Mouse (Mus musculus) cerebellum, adult 2 months (tissue): ENCODE data around the gene Dad1. TPM values are rescaled to one million over a fixed set of nuclear protein-coding genes. Genes with fewer than 3 reads are reported as not detected.

Experiments used
- DNase-seq, 2 experiments: peaks; one replicate each; pipeline ENCODE4 v3.0.0; 2021
- H3K27ac ChIP-seq: fragments of 200-500 bp; 2 replicates; pipeline ENCODE4 v1.5.1; 2012; ENCODE audit warnings: low read length, control low read depth, inconsistent platforms; ENCODE audit not compliant: insufficient read depth
- H3K27me3 ChIP-seq: fragments of 200-500 bp; 2 replicates; pipeline ENCODE4 v1.6.1; 2012; ENCODE audit warnings: inconsistent platforms, mild to moderate bottlenecking, low read length, moderate library complexity; ENCODE audit not compliant: control insufficient read depth, insufficient read depth
- H3K4me1 ChIP-seq: fragments of 200-500 bp; 2 replicates; pipeline ENCODE4 v1.6.1; 2011; ENCODE audit warnings: low read length; ENCODE audit not compliant: control insufficient read depth, insufficient read depth
- H3K4me3 ChIP-seq: fragments of 200-500 bp; replicated peaks from 2 replicates; pipeline ENCODE3; 2011; ENCODE audit warnings: mild to moderate bottlenecking, low read depth, low read length, control low read depth; ENCODE audit not compliant: insufficient read depth
- CTCF ChIP-seq: fragments of 200-500 bp; IDR thresholded peaks from 2 replicates; pipeline ENCODE4 v1.5.1; 2011; ENCODE audit warnings: low read depth, mild to moderate bottlenecking, control low read depth, low read length, moderate library complexity, borderline replicate concordance; ENCODE audit not compliant: insufficient read depth
- POLR2A ChIP-seq: fragments of 200-500 bp; IDR thresholded peaks from 2 replicates; pipeline ENCODE4 v1.6.1; 2011; ENCODE audit warnings: low read length, control low read depth, borderline replicate concordance; ENCODE audit not compliant: insufficient read depth
- WGBS: fragments of 180-500 bp; shearing (Covaris S2); methylation state at CpG from one replicate; pipeline ENCODE4 v1.1.7; 2018; 5-methylcytosine and 5-hydroxymethylcytosine counted together
- polyA plus RNA-seq: library from polyadenylated mRNA; depleted of rRNA; stranded (reverse); fragments of >200 nt; gene quantifications from 2 replicates; pipeline ENCODE4 v1.2.3, GENCODE M21; 2012

Dad1 gene
- polyA plus RNA-seq, 1 experiment = 254 TPM

DNA sequence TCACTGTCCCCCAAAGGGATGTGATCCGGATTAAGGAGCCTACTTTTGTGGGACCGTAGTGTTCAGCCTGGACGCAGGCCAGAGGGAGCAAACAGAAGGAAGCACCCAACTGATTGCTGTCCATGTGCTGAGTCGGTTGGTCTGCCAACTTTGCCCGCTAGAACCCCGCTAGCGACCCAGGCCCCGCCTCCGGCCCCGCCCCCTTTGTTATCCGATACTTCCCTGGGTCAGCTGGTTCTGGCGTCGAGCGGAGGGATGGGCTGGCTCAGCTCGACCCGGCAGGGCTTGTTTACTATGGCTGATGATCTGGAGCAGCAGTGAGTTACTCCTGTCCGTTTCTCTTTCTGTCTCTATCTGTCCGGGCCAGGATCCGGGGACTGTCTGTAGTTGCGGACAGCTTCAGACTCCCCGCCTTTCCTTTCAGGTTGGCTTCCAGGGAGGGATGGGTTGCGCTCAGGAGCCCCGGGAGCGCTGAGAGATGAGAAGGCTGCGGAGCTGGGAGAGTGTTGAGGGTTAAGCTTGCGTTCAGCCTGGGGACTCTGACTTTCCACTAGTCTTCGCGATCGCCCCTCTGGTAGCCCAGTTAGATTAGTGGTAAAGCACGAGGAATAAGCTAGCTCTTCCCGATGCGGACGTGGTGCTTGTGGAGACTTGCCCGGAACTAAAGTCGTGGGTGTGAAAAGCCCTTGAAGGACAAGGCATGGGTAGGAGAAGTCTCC is 5.3 kb upstream of the Dad1 start:
- Histone ChIP-seq H3K27ac (peak overlapping the region; percentile 55; the same call in 1 of the 2 replicates), H3K4me3 (peak overlapping the region; percentile 85), H3K27me3 (no peaks in the 10 kb centered on the region), H3K4me1 (no peaks in the 10 kb centered on the region; the same call in 1 of the 2 replicates)
- DNase-seq = peak; percentile 89
- WGBS = under 1% methylated on average over 35 of the region's 35 CpGs
- TF ChIP-seq POLR2A (peak; percentile 56; the same call in 1 of the 2 replicates), CTCF (no peak)

GRCm38 (mm10) chr14:54258131-54258670 is 4.3 kb upstream of the Dad1 start:
- Histone ChIP-seq H3K4me3 (no peak overlapping the region), H3K27me3 (no peaks in the 10 kb centered on the region), H3K4me1 (no peaks in the 10 kb centered on the region; the same call in 1 of the 2 replicates), H3K27ac (no peak overlapping the region)
- no peak for DNase-seq
- WGBS = 67% methylated on average over 7 of the region's 7 CpGs
- TF ChIP-seq CTCF (no peak), POLR2A (no peak)

DNA sequence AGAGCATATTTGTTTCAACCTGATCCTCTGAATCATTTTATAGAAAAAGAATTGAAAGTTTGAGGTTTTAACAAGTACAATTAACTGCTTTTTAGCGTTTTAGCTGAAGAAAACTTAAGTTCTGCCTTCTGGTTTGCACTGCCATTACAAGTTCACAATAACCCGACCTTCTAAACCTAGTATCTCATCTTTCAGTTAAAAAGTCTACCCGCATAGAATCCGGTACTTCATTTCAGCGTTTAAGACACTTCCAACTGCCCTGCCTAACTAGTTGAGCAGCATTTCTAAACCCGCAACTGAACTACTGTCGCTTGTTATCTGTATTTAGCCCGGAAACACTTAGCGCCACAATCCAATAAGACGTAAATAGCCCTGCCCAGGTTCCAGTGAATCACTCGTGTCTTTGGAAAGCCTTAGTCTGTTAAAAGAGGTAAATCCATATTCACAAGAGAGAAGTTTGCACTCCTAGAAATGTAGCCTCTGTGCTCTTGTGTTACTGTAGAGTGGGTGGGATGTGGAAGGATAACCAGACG is 832 bp upstream of the Dad1 start:
- 70% methylated on average over 12 of the region's 12 CpGs for WGBS
- H3K27me3 ChIP-seq = no peaks in the 10 kb centered on the region
- TF ChIP-seq CTCF (no peak), POLR2A (no peak)
- peaks cover 5% of the 10 kb centered on the region for H3K4me1 ChIP-seq
- no peak overlapping the region for H3K4me3 ChIP-seq
- DNase-seq = no peak
- no peak overlapping the region for H3K27ac ChIP-seq

- Histone ChIP-seq H3K27ac (no peak overlapping the region), H3K4me3 (no peak overlapping the region), H3K27me3 (no peaks in the 10 kb centered on the region), H3K4me1 (peaks cover 8% of the 10 kb centered on the region)
- DNase-seq = no peak
- no peak for TF ChIP-seq CTCF
- TF ChIP-seq POLR2A = no peak
- WGBS = 84% methylated on average over 4 of the region's 4 CpGs
Observed at GRCm38 (mm10) chr14:54250122-54250521, 3.8 kb downstream of the Dad1 start.

DNA sequence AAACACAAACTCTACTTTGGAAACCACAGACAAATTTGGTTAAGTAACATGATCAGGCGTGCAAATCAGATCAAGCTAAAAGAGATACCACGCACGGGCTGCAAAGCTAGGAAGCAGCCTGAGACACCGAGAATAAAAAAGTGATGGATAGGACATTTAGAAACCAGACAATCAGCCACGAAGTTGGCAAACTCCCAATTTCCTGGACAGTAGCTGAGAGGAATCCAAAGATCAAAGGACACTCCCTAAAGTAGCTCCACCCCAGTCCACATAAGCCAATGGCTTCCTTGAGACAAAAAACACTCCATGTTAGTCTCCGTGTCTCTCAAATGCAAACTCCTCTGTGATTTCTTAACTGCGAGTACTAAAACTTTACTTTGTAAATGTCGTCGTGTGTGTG is 4.6 kb downstream of the Dad1 start:
- TF ChIP-seq CTCF = no peak
- TF ChIP-seq POLR2A = no peak

DNA sequence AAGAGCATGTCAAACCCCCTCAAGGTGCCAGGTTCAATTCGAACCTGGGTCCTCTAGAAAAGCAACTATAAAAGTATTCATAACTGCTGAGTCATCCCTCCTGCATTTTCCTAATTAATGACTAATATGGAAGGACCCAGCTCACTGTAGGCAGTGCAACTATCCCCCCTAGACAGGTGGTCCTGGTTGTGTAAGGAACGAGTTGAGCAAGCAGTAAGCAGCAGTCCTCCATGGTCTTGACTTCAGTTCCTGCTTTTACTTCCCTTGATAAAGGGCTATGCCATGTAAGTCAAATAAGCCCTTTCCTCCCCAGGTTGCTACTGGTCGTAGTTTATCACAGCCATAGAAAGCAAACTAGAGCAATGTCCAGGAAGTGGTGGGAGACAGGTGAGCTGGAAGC is 7.7 kb downstream of the Dad1 start:
- WGBS = 90% methylated on average over 3 of the region's 3 CpGs
- Histone ChIP-seq H3K4me1 (peaks cover 8% of the 10 kb centered on the region), H3K27me3 (no peaks in the 10 kb centered on the region), H3K4me3 (no peak overlapping the region), H3K27ac (no peak overlapping the region)
- TF ChIP-seq POLR2A (no peak), CTCF (no peak)
- no peak for DNase-seq

More for the DNA sequence above, 4.6 kb downstream of the Dad1 start:
- Histone ChIP-seq H3K4me3 (no peak overlapping the region), H3K27ac (no peak overlapping the region), H3K4me1 (peaks cover 8% of the 10 kb centered on the region), H3K27me3 (no peaks in the 10 kb centered on the region)
- no peak for DNase-seq
- 64% methylated on average over 9 of the region's 9 CpGs for WGBS

DNA sequence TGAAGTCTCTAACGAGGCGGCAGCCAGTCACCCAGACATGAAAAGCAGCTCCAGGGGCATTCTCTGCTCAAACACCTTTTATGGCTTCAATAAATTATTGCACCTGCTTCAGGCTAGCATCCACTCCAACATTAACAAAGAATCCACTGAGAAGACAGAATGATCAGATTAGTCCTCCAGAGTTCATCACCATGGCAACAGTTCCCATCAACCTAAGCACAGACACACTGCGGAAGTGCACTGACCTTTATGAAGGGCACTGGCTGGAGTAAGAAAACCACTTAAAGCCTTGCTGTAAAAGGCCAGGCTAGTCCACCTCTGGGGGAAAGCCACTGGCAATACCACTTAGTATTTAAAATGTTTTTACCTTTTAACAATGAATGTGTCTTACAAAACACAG is 9.7 kb downstream of the Dad1 start:
- WGBS = 64% methylated on average over 3 of the region's 3 CpGs
- DNase-seq = no peak
- no peak for TF ChIP-seq CTCF
- no peaks in the 10 kb centered on the region for H3K27me3 ChIP-seq
- H3K27ac ChIP-seq = no peak overlapping the region
- H3K4me1 ChIP-seq = no peaks in the 10 kb centered on the region
- H3K4me3 ChIP-seq = no peak overlapping the region

DNA sequence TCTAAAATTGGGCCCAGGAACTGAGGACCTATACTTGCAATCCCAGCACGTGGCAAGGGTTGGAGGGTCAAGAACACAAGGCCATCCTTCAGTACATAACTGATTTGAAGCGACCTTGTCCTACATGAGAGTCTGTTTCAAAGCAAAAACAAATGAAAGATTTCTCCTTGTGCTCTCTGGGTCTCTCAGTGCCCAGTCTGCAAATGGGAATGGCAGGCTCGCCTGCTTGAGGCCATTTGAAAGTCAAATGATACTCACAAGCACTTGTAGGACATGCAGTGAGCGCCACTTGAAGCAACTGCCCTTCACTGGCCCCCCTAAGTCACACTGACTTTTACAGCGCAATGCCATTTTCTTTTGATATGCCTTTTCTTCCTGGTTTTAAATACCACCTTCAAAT is 13.4 kb downstream of the Dad1 start:
- Histone ChIP-seq H3K27ac (no peak overlapping the region), H3K27me3 (no peaks in the 10 kb centered on the region), H3K4me3 (no peak overlapping the region), H3K4me1 (no peaks in the 10 kb centered on the region)
- WGBS = 83% methylated on average over 5 of the region's 5 CpGs
- TF ChIP-seq CTCF (no peak), POLR2A (no peak)
- DNase-seq = no peak
